Mouse (Mus musculus) left cerebral cortex, adult 9 months (tissue): Measurements from ENCODE around the gene Marcksl1.

Experiments
- DNase-seq, 2 experiments: peaks; one replicate each; pipeline ENCODE4 v3.0.0; 2022; ENCODE audit warnings: low spot score in 2 of 2

The Marcksl1 gene

DNA sequence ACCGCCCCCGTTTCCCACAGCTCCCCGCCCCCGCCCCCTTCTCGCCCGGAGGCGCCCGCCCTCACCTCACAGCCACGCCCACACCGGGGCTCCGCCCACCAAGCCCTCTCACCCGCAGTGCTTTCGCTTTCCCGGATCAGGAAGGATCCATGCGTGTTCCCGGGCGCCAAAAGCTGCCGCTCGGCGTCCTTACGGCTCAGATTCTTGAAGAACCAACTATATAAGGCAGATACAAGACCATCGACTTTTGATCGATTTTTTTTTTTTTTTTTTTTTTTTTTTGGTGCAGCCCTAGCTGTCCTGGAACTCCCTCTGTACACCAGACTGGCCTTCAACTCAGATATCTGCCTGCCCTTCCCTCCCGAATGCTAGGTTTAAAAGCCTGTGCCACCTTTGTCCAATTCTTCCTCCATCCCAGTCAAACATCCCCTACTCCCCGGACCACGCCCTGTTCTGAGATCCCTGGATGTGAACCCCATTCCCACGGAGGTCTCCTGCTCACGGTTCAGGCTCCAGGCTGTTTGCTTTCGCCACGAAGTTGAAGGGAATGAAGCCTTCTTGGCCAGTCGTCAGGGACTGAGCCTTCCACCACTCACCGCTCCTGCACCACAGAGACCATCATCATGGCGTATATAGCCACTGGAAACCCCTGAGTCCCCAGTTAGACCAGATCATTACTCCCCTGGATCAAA, 43.3 kb downstream of the Marcksl1 start:
- DNase-seq: peak; percentile 37 to 77

DNA sequence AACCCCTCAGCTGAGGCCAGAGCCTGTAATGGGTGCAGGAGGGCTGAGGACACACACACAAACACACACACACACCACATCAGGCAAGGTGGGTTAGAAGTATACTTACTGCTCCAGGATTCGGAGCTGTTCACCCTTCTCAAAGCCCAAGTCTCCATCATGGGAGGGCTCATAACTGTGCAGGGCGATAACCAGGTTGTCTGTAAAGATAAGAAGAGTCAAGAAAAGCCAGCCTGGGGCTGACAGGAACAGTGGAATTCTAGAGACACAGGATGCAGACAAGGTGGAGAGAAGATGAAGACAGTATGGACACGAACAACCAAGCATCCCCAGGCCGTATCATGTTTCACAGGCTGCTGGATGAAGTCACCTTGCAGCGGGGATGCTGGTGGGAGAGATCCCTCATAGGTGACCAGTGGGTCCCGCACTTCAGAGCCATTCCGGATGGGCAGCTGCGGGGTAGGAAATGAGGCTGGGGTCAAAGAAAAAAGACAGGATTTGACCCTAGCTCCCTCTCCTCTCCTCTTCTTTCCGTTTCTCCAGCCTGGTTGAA, 44.0 kb downstream of the Marcksl1 start:
- no peak for DNase-seq

DNA sequence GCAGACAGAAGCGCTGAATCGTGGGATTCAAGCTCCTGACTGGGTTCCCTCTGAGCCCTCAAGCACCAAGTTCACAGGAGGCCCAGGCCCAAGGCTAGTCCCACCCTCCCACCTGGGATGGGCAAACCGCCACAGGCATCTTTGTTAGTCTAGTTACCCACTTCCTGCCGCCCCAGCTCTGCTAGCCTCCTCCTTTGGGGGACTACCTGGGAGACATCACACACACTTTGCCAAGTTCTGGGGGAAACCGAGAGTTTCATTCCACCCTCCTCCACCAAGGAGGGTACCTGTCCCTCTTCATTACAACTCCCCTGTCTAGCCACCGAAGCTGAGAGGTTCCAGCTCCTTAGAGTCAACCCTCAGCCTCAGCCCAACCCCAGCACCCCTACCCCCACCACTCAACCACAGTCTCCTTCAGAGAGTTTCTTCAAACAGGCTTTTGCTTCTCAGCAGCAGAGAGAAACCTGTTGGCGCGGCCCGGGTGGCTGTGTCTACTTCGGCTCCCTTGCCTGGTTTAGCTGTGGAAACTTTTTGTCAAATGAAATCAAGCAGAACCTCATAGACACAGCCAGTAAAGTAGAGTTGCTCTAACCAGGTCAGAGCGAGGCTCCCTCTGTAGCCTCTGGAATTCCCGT, 45.1 kb downstream of the Marcksl1 start:
- DNase-seq: no peak

DNA sequence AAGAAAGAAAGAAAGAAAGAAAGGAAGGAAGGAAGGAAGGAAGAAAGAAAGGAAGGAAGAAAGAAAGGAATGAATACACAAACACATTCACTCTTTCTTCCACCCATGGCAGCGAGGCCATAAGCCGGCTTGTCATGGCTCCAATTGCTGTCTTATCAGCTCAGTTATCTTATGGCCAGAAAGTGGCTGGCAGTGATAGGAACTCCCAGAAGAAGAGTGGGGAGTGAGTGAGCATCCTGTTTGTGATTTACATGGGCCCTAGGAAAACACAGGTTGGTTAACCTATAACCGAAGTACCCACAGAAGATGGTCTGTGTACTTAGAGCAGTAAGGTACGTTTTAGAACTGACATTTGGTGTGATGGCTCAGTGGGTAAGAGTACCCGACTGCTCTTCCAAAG, 47.8 kb downstream of the Marcksl1 start:
- DNase-seq: no peak

DNA sequence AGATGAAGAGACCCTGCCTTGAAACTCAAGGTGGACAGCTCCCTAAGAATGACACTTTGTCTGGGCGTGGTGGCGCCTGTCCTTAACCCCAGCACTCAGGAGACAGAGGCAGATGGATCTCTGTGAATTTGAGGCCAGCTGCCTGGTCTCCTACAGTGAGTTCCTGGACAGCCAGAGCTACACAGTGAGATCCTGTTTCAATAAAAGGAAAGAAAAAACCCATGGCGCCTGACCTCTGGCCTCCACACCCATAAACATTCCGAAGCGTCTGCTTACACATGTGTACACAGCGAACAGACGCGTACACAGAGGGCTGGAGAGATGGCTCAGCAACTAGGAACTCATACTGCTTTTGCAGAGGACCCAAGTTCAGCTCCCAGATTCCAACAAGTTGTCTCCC, 50.3 kb downstream of the Marcksl1 start:
- DNase-seq: no peak

DNA sequence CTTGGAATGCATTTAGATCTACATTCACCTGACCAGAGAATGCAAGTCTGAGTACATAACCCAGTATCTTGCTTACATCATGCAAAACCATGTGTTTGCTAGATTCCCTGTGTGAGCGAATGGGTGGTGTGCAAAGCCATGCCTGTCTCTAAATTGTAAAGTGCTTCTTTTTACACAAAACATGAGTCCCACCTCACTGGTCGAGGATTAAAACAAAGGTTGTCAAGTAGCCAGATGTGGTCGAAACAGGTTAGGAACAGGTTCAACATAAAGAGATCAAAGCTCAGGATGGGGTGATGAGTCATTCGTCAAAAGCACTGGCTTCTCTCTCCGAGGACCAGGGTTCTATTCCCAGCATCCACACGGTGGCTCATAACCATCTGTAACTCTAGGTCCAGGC, 51.8 kb downstream of the Marcksl1 start:
- no peak for DNase-seq
